Mouse (Mus musculus): Measurements from ENCODE around the gene Rnf215.

DNA sequence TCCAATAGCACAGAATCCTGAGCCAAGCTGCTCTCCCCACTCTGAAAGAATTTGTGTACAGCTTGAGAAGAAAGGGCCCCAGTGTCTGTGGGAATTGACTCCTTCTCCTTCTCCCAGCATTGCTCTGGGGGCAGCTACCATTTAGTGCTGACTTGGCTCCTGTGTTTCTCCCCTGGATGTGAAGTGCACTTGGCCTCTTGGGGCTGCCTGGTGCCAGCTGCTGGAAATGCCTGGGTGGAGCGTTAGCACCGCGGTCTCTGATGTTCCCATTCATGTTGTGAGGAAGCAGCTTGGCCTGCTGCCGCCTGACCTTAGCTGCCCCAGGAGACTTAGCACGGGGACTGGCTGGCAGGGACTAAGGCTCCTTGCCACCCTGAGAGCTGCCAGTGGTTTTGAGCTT, 39.6 kb downstream of the Rnf215 start:
- no peak for TF ChIP-seq CTCF (conservative IDR thresholded peaks at IDR 0.05 in 1 of 2, IDR thresholded peaks at IDR 0.05 in 1 of 2; ENCODE audit: low read depth in 2 of 2, low read length in 2 of 2)
- no peak; the same call in 1 of the 2 replicates for TF ChIP-seq POLR2A (IDR thresholded peaks at IDR 0.05; ENCODE audit: low read depth, low read length)
- TF ChIP-seq ZC3H11A (IDR thresholded peaks at IDR 0.05; ENCODE audit: low read depth, low read length): no peak
- TF ChIP-seq JUND (conservative IDR thresholded peaks at IDR 0.05; ENCODE audit: low read depth, low read length): no peak
- no peak for TF ChIP-seq E2F4 (IDR thresholded peaks at IDR 0.05; ENCODE audit: insufficient replicate concordance, low read depth, low read length)
- TF ChIP-seq HCFC1 (IDR thresholded peaks at IDR 0.05; ENCODE audit: low read depth, low read length): no peak
- no peak for TF ChIP-seq RCOR1 (conservative IDR thresholded peaks at IDR 0.05; ENCODE audit: low read depth, low read length)
- no peak for TF ChIP-seq SMC3 (IDR thresholded peaks at IDR 0.05; ENCODE audit: low read depth, low read length)
